Mouse (Mus musculus) embryonic facial prominence, embryonic 11.5 days (tissue): Measurements from ENCODE around the gene Fgfr2. TPM values are rescaled to one million over a fixed set of nuclear protein-coding genes. Genes with fewer than 3 reads are reported as not detected.

ENCODE experiments used
- ATAC-seq: fragments of 200-750 bp; cut with Nextera tagmentation; replicated peaks from 2 replicates; pipeline ENCODE4 v1.8.0; 2017; ENCODE audit warnings: low read depth; ENCODE audit not compliant: insufficient number of reproducible peaks, low FRiP score, low TSS enrichment
- DNase-seq: peaks from one replicate; pipeline ENCODE4 v3.0.0-alpha.2; 2015; ENCODE audit warnings: low spot score
- H3K27ac ChIP-seq: fragments of 300-500 bp; sonication (generic); replicated peaks from 2 replicates; pipeline ENCODE4 v1.5.1; 2014; ENCODE audit warnings: mild to moderate bottlenecking, low read depth, low read length, control low read depth
- H3K27me3 ChIP-seq: fragments of 300-500 bp; sonication (generic); 2 replicates; pipeline ENCODE4 v1.6.1; 2014; ENCODE audit warnings: mild to moderate bottlenecking, low read length, moderate library complexity, mixed read lengths; ENCODE audit not compliant: control insufficient read depth, insufficient read depth
- H3K36me3 ChIP-seq: fragments of 300-500 bp; sonication (generic); replicated peaks from 2 replicates; pipeline ENCODE4 v1.6.1; 2014; ENCODE audit warnings: low read depth, mild to moderate bottlenecking, low read length, moderate library complexity, mixed read lengths; ENCODE audit not compliant: control insufficient read depth, insufficient read depth
- H3K4me1 ChIP-seq: fragments of 300-500 bp; sonication (generic); 2 replicates; pipeline ENCODE4 v1.6.1; 2014; ENCODE audit warnings: low read length, mixed read lengths; ENCODE audit not compliant: control insufficient read depth, insufficient read depth
- H3K4me2 ChIP-seq: fragments of 300-500 bp; sonication (generic); 2 replicates; pipeline ENCODE4 v1.6.1; 2014; ENCODE audit warnings: low read depth, mild to moderate bottlenecking, control low read depth, low read length, moderate library complexity
- H3K4me3 ChIP-seq: fragments of 300-500 bp; sonication (generic); 2 replicates; pipeline ENCODE4 v1.5.1; 2014; ENCODE audit warnings: low read depth, low read length, control low read depth
- H3K9ac ChIP-seq: fragments of 300-500 bp; sonication (generic); replicated peaks from 2 replicates; pipeline ENCODE4 v1.6.1; 2014; ENCODE audit warnings: mild to moderate bottlenecking, control low read depth, low read length
- H3K9me3 ChIP-seq: fragments of 300-500 bp; sonication (generic); replicated peaks from 2 replicates; pipeline ENCODE4 v1.6.1; 2016; ENCODE audit warnings: mild to moderate bottlenecking, low read length, inconsistent platforms, mixed read lengths; ENCODE audit not compliant: control insufficient read depth
- WGBS: fragments of 180-500 bp; shearing (Covaris S2); extraction: QIAGEN DNeasy Blood & Tissue Kit; methylation state at CpG from one replicate; pipeline ENCODE4 v1.1.7; 2014; 5-methylcytosine and 5-hydroxymethylcytosine counted together
- polyA plus RNA-seq: library from polyadenylated mRNA; unstranded; fragments of >200 nt; fragmentation: Nextera tagmentation; extraction: Ambion mirVana; gene quantifications from 2 replicates; pipeline ENCODE4 v1.2.1, GENCODE M21; 2014

The Fgfr2 gene
- polyA plus RNA-seq, 1 experiment from 2014 or later = 75.6 TPM

GRCm38 (mm10) chr7:130895618-130895945, 2227.6 kb downstream of the Fgfr2 start:
- Histone ChIP-seq H3K4me2 (no peak overlapping the region), H3K27ac (no peak overlapping the region), H3K27me3 (no peaks in the 10 kb centered on the region), H3K36me3 (no peaks in the 10 kb centered on the region), H3K4me1 (no peaks in the 10 kb centered on the region), H3K9me3 (no peaks in the 10 kb centered on the region), H3K4me3 (no peak overlapping the region), H3K9ac (no peak overlapping the region)
- DNase-seq = no peak
- 79% methylated on average over 2 of the region's 2 CpGs for WGBS
- ATAC-seq = no peak

GRCm38 (mm10) chr7:130894931-130895617, 2228.1 kb downstream of the Fgfr2 start:
- Histone ChIP-seq H3K9ac (no peak overlapping the region), H3K4me2 (no peak overlapping the region), H3K27ac (no peak overlapping the region), H3K27me3 (no peaks in the 10 kb centered on the region), H3K4me3 (no peak overlapping the region), H3K9me3 (no peaks in the 10 kb centered on the region), H3K36me3 (no peaks in the 10 kb centered on the region), H3K4me1 (no peaks in the 10 kb centered on the region)
- ATAC-seq = no peak
- WGBS = 77% methylated on average over 9 of the region's 9 CpGs
- DNase-seq = no peak

- Histone ChIP-seq H3K4me1 (no peaks in the 10 kb centered on the region), H3K9ac (no peak overlapping the region), H3K4me3 (no peak overlapping the region), H3K9me3 (no peaks in the 10 kb centered on the region), H3K27ac (no peak overlapping the region), H3K4me2 (no peak overlapping the region), H3K36me3 (no peaks in the 10 kb centered on the region), H3K27me3 (no peaks in the 10 kb centered on the region)
- 76% methylated on average over 6 of the region's 6 CpGs for WGBS
- DNase-seq (no peak), ATAC-seq (no peak)
Observed at GRCm38 (mm10) chr7:130892973-130893372, 2230.2 kb downstream of the Fgfr2 start.

- Histone ChIP-seq H3K27ac (no peak overlapping the region), H3K9me3 (no peaks in the 10 kb centered on the region), H3K4me1 (no peaks in the 10 kb centered on the region), H3K9ac (no peak overlapping the region), H3K36me3 (no peaks in the 10 kb centered on the region), H3K4me3 (no peak overlapping the region), H3K27me3 (no peaks in the 10 kb centered on the region), H3K4me2 (no peak overlapping the region)
- WGBS = 30% methylated on average over 2 of the region's 2 CpGs
- DNase-seq (no peak), ATAC-seq (no peak)
Observed at GRCm38 (mm10) chr7:130890871-130891270, 2232.3 kb downstream of the Fgfr2 start.

- no peaks in the 10 kb centered on the region for H3K27me3 ChIP-seq
- no peak overlapping the region for H3K4me3 ChIP-seq
- H3K4me1 ChIP-seq = no peaks in the 10 kb centered on the region
- no peak overlapping the region for H3K9ac ChIP-seq
- WGBS = 11% methylated on average over 3 of the region's 3 CpGs
- no peak overlapping the region for H3K27ac ChIP-seq
- H3K36me3 ChIP-seq = no peaks in the 10 kb centered on the region
- ATAC-seq (no peak), DNase-seq (no peak)
- H3K9me3 ChIP-seq = no peaks in the 10 kb centered on the region
- H3K4me2 ChIP-seq = no peak overlapping the region
Observed at GRCm38 (mm10) chr7:130887946-130888345, 2235.2 kb downstream of the Fgfr2 start.

GRCm38 (mm10) chr7:130886246-130886645, 2236.9 kb downstream of the Fgfr2 start:
- Histone ChIP-seq H3K9me3 (no peaks in the 10 kb centered on the region), H3K4me2 (no peak overlapping the region), H3K27ac (no peak overlapping the region), H3K36me3 (no peaks in the 10 kb centered on the region), H3K27me3 (no peaks in the 10 kb centered on the region), H3K4me1 (no peaks in the 10 kb centered on the region), H3K9ac (no peak overlapping the region), H3K4me3 (no peak overlapping the region)
- WGBS = 90% methylated on average over 3 of the region's 3 CpGs
- ATAC-seq (no peak), DNase-seq (no peak)

- Histone ChIP-seq H3K9me3 (no peaks in the 10 kb centered on the region), H3K9ac (no peak overlapping the region), H3K27ac (no peak overlapping the region), H3K4me2 (no peak overlapping the region), H3K4me1 (no peaks in the 10 kb centered on the region), H3K36me3 (no peaks in the 10 kb centered on the region), H3K27me3 (no peaks in the 10 kb centered on the region), H3K4me3 (no peak overlapping the region)
- ATAC-seq = no peak
- WGBS = 93% methylated on average over 2 of the region's 2 CpGs
- DNase-seq = no peak
Observed at GRCm38 (mm10) chr7:130884161-130884560, 2239.0 kb downstream of the Fgfr2 start.

GRCm38 (mm10) chr7:130867256-130867655, 2255.9 kb downstream of the Fgfr2 start:
- Histone ChIP-seq H3K4me1 (no peaks in the 10 kb centered on the region), H3K9ac (no peak overlapping the region), H3K36me3 (no peaks in the 10 kb centered on the region), H3K4me3 (no peak overlapping the region), H3K4me2 (no peak overlapping the region), H3K27ac (no peak overlapping the region), H3K27me3 (no peaks in the 10 kb centered on the region), H3K9me3 (no peaks in the 10 kb centered on the region)
- DNase-seq (no peak), ATAC-seq (no peak)
- 74% methylated on average over 3 of the region's 3 CpGs for WGBS
